Mouse (Mus musculus): Measurements from ENCODE around the gene Odf3.

The Odf3 gene

GRCm38 (mm10) chr7:140847755-140848580, at the start of gene Odf3:
Gene Odf3 (plus strand): TSS chr7:140847805.
- no peak for DNase-seq (ENCODE audit: low spot score)

- DNase-seq (ENCODE audit: low spot score), result no peak
Observed at GRCm38 (mm10) chr7:140798212-140798611, 49.4 kb upstream of the Odf3 start.

GRCm38 (mm10) chr7:140802629-140803028, 45.0 kb upstream of the Odf3 start:
- DNase-seq (ENCODE audit: low spot score), result no peak

- peak; percentile 79 for DNase-seq (ENCODE audit: low spot score)
Observed at GRCm38 (mm10) chr7:140805704-140806103, 41.9 kb upstream of the Odf3 start.

GRCm38 (mm10) chr7:140810496-140810895, 37.1 kb upstream of the Odf3 start:
- DNase-seq (ENCODE audit: low spot score), result no peak

GRCm38 (mm10) chr7:140811714-140812113, 35.9 kb upstream of the Odf3 start:
- DNase-seq (ENCODE audit: low spot score), result peak; percentile 47

GRCm38 (mm10) chr7:140812850-140813249, 34.8 kb upstream of the Odf3 start:
- no peak for DNase-seq (ENCODE audit: low spot score)

DNA sequence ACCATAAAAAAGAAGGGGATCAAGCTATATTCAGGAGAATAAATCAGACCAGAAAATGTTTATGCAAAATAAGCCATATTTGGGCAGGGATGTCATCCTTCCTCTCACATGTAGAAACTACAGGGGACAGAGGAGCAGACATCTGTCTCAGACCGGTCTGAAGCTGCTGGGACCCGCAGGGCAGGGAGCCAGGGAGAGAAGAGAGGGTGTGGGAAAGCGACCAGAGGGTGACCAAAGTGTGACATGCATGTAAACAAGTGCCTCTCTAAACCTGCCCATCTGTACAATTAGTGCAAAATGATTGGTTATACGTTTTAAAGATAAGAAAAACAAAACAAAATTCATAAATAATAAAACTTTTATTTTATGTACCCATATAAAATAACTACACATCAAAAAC, 27.4 kb upstream of the Odf3 start:
- DNase-seq (ENCODE audit: low spot score), result no peak

GRCm38 (mm10) chr7:140821305-140821652, 26.3 kb upstream of the Odf3 start:
- DNase-seq (ENCODE audit: low spot score), result no peak

DNA sequence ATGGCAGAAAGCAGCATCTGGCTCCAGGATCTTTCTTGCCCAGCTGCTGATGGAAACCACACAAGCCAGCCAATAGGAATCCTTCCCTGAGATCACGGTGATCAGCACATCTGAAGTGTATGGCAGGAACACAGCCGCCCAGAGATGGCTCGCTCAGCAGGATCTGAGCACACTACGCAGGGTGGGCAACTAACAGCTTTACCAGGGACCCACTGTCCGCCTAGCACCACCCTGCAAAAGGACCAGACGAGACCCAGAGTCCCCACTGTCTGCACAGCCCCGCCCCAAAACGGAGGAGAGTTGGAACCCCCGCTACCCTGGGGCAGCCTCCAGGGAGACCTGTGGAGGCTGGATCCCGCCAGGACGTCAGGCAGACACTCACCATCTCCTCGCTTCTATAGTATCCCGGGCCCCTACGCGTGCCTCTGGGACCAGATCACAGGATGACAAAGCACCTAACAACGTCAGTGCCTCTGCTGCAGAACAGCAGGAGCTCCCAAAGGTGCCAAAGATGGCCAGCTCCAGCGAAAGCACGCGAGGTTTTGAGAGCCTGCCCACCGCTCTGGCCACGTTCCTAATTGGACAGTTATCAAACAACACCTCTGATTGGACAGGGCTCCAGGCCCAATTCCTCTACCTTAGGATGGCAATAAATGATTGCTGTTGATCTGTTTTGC, 25.8 kb upstream of the Odf3 start, which contains the start of gene Zfp941:
Gene Zfp941, minus strand, starts transcription at position 526 of the 677 bp plus-strand sequence.
- DNase-seq (ENCODE audit: low spot score), result peak; percentile 59

GRCm38 (mm10) chr7:140822731-140823130, 24.9 kb upstream of the Odf3 start:
- DNase-seq (ENCODE audit: low spot score), result no peak

- peak; percentile 69 for DNase-seq (ENCODE audit: low spot score)
Observed at GRCm38 (mm10) chr7:140828171-140828881, 19.3 kb upstream of the Odf3 start.

- no peak for DNase-seq (ENCODE audit: low spot score)
Observed at GRCm38 (mm10) chr7:140831447-140831846, 16.2 kb upstream of the Odf3 start.

GRCm38 (mm10) chr7:140833341-140833740, 14.3 kb upstream of the Odf3 start:
- no peak for DNase-seq (ENCODE audit: low spot score)

GRCm38 (mm10) chr7:140834968-140835757, 12.4 kb upstream of the Odf3 start, which contains the start of gene Urah:
Gene Urah (plus strand): TSS chr7:140835018.
- no peak for DNase-seq (ENCODE audit: low spot score)

GRCm38 (mm10) chr7:140835758-140836087, 11.9 kb upstream of the Odf3 start:
- no peak for DNase-seq (ENCODE audit: low spot score)

GRCm38 (mm10) chr7:140836243-140837115, 11.1 kb upstream of the Odf3 start:
- DNase-seq (ENCODE audit: low spot score), result peak; percentile 68

GRCm38 (mm10) chr7:140839556-140839955, 8.0 kb upstream of the Odf3 start:
- no peak for DNase-seq (ENCODE audit: low spot score)

DNA sequence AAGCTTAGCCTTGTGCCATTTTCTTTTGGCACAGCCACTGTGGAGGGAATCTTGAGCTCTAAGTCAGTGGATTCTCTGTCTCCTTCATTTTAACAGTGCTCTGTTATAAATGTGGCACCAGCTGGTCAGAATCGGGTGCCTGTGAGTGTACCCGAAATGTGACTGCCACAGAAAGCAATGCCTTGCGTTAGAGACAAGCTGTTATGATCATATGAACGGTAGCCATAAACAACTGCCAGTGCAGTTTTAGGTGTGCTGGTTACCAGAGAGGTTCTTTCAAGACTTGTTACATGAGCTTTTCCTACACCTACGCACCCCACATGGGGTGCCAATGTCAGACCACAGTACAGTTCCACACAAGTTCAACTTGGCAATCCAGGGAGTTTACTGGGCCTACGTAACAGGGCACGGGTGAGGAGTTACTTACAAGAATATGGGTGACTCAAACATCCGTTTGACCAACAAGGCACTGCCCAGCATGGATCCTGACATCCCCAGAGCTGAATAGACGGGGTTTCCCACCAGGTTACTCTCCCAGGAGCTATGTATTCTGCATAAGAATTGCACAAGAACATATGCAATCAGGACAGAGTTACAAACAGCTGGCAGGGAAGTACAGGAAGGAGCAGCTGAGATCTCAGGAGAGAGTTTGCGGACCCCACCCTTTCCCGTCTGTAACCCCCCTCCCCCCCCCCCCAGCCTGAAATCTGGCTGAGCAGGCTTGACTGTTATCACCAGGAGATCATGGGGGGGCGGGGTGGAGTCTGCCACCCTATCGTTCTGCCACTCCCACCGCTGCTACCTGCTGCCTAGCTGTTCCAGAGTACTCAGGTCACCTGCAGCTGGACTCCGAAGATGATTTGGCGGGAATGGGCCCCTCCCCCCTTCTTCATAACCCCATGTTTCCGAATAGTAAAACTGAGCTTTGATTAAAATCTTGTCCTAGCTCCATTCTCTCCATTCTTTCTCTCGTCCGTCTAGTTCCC, 6.6 kb upstream of the Odf3 start:
- DNase-seq (ENCODE audit: low spot score), result no peak

DNA sequence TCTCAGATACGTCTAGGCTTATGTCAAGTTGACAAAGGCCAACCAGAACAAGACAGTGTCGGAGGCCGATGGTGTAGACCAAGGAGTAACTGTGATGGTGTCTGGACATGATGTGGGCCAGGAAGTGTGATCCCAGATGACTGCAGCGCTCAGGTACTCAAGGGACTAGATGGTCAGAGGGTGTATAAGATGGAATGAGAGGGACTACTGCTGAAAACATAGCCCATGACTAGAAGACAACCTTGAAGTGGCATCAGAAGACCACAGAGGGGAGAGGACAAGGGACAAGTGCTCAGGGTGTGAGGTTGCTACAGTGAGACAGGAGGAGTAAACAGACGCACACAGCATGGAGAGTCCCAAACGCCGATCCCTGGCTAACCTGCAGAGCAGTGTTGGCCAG, 3.8 kb upstream of the Odf3 start:
- DNase-seq (ENCODE audit: low spot score), result no peak
